Mouse (Mus musculus) brain, adult 10 weeks (tissue): ENCODE data around the gene Elmod3. TPM values are rescaled to one million over a fixed set of nuclear protein-coding genes. Genes with fewer than 3 reads are reported as not detected.

ENCODE experiments used
- polyA plus RNA-seq: library from polyadenylated mRNA; stranded (reverse); fragments of 350-450 nt; fragmentation: Illumina TruSeq; extraction: RNeasy Lipid Tissue Mini Kit (QIAGEN cat#74804); gene quantifications from one replicate; pipeline ENCODE4 v1.2.3, GENCODE M21; 2015; ENCODE audit warnings: low read depth, low replicate concordance

Elmod3 gene
- polyA plus RNA-seq: 22.8 TPM

DNA sequence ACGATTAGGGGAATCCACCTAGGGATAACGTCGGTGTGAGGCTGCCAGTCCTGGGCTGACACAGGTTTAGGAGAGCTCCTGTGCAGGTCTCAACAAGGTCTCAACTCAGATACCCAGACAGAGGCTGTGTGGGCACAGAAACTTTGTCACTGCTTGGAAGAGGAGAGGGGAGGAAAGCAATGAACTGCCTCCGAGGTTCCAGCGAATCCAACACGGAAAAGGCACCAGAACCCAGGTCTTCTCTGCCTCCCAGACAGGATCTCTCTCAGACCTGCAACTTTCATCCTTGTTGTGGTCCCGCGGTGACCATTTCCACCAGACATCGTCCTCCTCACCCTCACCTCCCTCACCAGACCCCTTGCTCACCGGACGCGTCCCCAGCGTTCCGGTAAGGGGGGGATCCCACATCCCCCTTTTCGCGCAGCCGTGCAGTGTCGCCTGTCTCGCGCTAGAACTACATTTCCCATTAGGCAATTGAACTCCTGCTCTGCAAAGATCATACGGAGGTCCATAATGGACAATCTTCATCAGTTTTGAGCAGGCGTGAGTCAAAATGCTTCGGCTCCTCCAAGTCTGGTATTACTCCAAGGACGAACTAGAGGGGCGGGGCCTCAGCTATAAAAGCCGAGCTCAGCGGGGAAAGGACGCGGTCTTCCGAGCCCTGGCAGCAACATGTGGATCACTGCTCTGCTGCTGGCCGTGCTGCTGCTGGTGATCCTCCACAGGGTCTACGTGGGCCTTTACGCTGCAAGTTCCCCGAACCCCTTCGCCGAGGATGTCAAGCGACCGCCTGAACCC is at the start of gene Elmod3, which contains the start of gene Retsat:
TSS of gene Elmod3 (minus strand) at position 458 of the 798 bp plus-strand sequence.
TSS of gene Retsat (plus strand) at position 520 of the 798 bp plus-strand sequence.

DNA sequence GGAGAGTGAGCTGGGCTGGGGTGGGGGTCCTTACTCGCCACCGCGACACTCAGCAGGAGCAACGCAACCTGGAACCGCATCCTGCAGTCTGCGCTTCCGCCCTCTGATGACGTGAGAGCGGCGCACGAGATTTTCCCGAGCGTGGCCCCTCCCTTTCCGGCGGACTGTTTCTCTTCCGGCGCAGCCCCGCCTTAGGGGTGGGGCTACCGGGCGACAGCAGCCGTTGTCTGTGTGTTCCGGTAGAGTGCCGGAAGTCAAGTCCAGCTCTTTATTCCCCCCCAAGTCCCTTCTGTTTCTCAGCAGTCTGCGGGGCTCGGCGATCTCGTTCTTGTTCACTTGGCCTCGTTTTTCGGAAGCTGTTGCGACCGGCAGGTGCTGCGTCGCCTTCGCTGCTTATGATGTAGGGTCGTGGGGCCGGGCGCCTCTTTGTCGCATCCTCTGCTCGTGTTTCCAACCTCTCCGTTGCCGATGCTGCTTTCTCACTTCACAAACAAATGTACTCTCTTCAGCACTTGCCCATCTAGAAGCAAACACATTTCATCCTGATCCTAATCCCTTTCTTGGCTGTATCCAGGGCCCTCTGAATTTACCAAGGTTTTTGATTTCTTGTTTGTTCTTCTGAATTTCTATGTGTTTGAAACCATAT is 18.6 kb upstream of the Elmod3 start, which contains the start of gene Tgoln1:
TSS of gene Tgoln1 (minus strand) at position 358 of the 646 bp plus-strand sequence.

DNA sequence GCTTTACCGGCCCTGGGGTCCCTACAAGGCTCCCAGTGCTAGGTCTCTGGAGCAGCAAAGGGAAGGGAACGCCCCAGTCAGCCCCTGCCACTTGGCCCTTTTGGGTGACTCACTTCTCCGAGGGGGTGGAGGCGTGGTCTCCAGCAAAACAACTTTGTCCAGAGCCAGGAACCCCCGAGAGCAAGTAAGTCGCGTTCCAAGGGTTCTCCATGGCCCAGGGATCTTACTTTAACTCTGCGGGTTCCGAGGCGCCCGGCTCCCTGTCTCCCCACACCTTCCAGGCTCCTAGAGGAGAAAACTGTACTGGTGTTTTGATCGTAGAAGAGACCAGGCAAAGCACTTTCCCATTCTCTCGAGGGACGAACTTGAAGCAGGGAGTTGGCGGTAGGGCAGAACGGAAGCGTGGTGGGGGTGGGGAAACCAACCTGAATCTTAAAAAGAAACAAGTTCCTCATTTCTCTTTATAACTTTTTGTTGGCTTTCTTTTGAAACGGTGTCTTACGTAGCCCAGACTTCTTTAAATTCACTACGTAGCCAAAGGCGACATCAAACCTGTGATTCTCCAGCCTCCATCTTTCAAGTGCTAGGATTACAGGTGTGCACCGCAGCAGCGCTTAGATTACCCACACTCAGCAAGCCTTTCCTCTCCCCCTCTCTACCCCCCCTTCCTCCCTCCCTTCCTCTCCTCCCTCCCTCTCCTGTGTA is 53.8 kb downstream of the Elmod3 start, which contains the start of gene Capg:
TSS of gene Capg (plus strand) at position 109 of the 705 bp plus-strand sequence.

DNA sequence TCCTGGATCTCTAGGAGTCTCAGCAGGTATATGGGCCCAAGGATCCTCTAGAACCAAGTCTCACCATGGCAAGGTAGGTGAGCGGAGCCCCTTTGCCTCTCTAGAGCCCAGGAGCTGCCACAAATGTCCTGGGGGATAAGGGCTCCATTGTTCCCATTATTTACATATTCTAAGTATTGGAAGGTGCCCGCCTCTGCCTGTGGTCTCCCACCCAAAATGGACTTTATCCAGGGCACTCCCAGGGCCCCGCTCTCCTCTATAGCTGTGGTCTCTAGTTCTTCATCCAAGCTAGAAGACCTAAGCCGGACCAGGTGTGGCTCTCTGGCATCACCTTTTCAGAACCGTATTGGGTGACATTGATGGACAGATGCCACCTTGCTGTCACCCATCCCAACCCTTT is 76.6 kb downstream of the Elmod3 start, which contains the start of gene Sh2d6:
TSS of gene Sh2d6 (minus strand) at position 101 of the 400 bp plus-strand sequence.

Other genes starting within 250 kb of the Elmod3 start
- 11.2 TPM for gene Tmem150a, start 243.0 kb downstream of the Elmod3 start, polyA plus RNA-seq
- 108 TPM for gene Rnf181, start 231.5 kb downstream of the Elmod3 start, polyA plus RNA-seq
- 11.3 TPM for gene Vamp5, start 217.9 kb downstream of the Elmod3 start, polyA plus RNA-seq
- gene Vamp8, start 207.7 kb downstream of the Elmod3 start, polyA plus RNA-seq: 30.4 TPM
- gene Ggcx, start 184.1 kb downstream of the Elmod3 start, polyA plus RNA-seq: 14.7 TPM
- 187 TPM for gene Mat2a, start 158.9 kb downstream of the Elmod3 start, polyA plus RNA-seq
- gene Sh2d6, start 76.7 kb downstream of the Elmod3 start, polyA plus RNA-seq: 1.2 TPM
- 4.8 TPM for gene Capg, start 54.0 kb downstream of the Elmod3 start, polyA plus RNA-seq
- 10.8 TPM for gene Retsat, start 62 bp upstream of the Elmod3 start, polyA plus RNA-seq
- gene Tgoln1, start 18.6 kb upstream of the Elmod3 start, polyA plus RNA-seq: 91.4 TPM
- 2.4 TPM for gene Tcf7l1, start 190.8 kb upstream of the Elmod3 start, polyA plus RNA-seq